Mouse (Mus musculus) liver, embryonic 13.5 days (tissue): Measurements from ENCODE around the gene Hipk2. TPM values are rescaled to one million over a fixed set of nuclear protein-coding genes. Genes with fewer than 3 reads are reported as not detected.
A peak's percentile ranks its signal among the peaks of the same experiment; 100 is the strongest.

Experiments used
- ATAC-seq: fragments of 200-750 bp; cut with Nextera tagmentation; 2 replicates; pipeline ENCODE4 v1.8.0; 2017; ENCODE audit warnings: low read depth, mild to moderate bottlenecking, moderate number of reproducible peaks, moderate library complexity
- DNase-seq: peaks from one replicate; pipeline ENCODE4 v3.0.0; 2022
- H3K27ac ChIP-seq: fragments of 300-500 bp; sonication (generic); 2 replicates; pipeline ENCODE4 v1.5.1; 2015; ENCODE audit warnings: moderate library complexity, mild to moderate bottlenecking, inconsistent platforms
- H3K27me3 ChIP-seq: fragments of 300-500 bp; sonication (generic); 2 replicates; pipeline ENCODE4 v1.6.1; 2015; ENCODE audit warnings: mild to moderate bottlenecking, inconsistent platforms
- H3K36me3 ChIP-seq: fragments of 300-500 bp; sonication (generic); 2 replicates; pipeline ENCODE4 v1.6.1; 2015; ENCODE audit warnings: mild to moderate bottlenecking, inconsistent platforms
- H3K4me1 ChIP-seq: fragments of 300-500 bp; sonication (generic); replicated peaks from 2 replicates; pipeline ENCODE4 v1.6.1; 2015; ENCODE audit warnings: inconsistent platforms
- H3K4me2 ChIP-seq: fragments of 300-500 bp; sonication (generic); 2 replicates; pipeline ENCODE4 v1.6.1; 2015; ENCODE audit warnings: inconsistent platforms, mild to moderate bottlenecking, moderate library complexity
- H3K4me3 ChIP-seq: fragments of 300-500 bp; sonication (generic); replicated peaks from 2 replicates; pipeline ENCODE4 v1.5.1; 2015; ENCODE audit warnings: mild to moderate bottlenecking, inconsistent platforms
- H3K9ac ChIP-seq: fragments of 300-500 bp; sonication (generic); 2 replicates; pipeline ENCODE4 v1.6.1; 2015; ENCODE audit warnings: mild to moderate bottlenecking, inconsistent platforms
- H3K9me3 ChIP-seq: fragments of 300-500 bp; sonication (generic); replicated peaks from 2 replicates; pipeline ENCODE4 v1.6.1; 2016; ENCODE audit warnings: inconsistent platforms
- WGBS: fragments of 180-500 bp; shearing (Covaris S2); methylation state at CpG from one replicate; pipeline ENCODE4 v1.1.7; 2015; ENCODE audit not compliant: insufficient replicate concordance; 5-methylcytosine and 5-hydroxymethylcytosine counted together
- polyA plus RNA-seq: library from polyadenylated mRNA; unstranded; fragments of >200 nt; fragmentation: Nextera tagmentation; extraction: Ambion mirVana; gene quantifications from 2 replicates; pipeline ENCODE4 v1.2.1, GENCODE M21; 2015

Hipk2 gene
- polyA plus RNA-seq, 1 experiment from 2014 or later: 20.1 TPM

- WGBS: 57% methylated on average over 6 of the region's 6 CpGs
- no peaks in the 10 kb centered on the region for H3K27me3 ChIP-seq
- peaks cover 91% of the 10 kb centered on the region for H3K4me1 ChIP-seq
- DNase-seq (no peak), ATAC-seq (peak; percentile 74)
- H3K4me3 ChIP-seq: no peak overlapping the region
- peak overlapping the region; percentile 7 for H3K9ac ChIP-seq
- H3K27ac ChIP-seq: peak overlapping the region; percentile 35
- H3K36me3 ChIP-seq: peaks cover 10% of the 10 kb centered on the region; the same call in 1 of the 2 replicates
- no peaks in the 10 kb centered on the region for H3K9me3 ChIP-seq
- H3K4me2 ChIP-seq: peak overlapping the region; percentile 11; the same call in 1 of the 2 replicates
These were observed 29.4 kb downstream of the Hipk2 start for GRCm38 (mm10) chr6:38846330-38847195.

DNA sequence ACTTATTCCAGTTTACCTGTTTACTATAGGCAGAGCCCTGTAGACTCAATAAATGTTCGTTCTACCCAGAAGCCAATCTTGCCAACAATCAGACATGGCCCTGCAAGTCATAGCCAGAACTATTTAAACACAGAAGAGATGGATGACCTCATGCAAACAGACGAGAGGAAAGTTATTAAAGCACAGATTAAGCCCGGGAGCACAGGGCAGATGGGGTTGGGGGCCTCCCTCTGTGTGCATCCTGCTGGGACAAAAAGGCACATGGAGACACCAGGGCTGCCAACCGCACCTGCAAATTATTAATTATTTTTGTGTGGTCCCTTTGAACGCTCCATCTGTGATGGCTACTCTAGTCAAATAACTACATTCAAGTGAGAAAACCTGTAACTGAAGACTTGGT is 30.1 kb downstream of the Hipk2 start:
- 83% methylated on average over 5 of the region's 5 CpGs for WGBS
- H3K4me1 ChIP-seq: peaks cover 92% of the 10 kb centered on the region

GRCm38 (mm10) chr6:38845117-38845516 is 30.8 kb downstream of the Hipk2 start:
- 78% methylated on average over 1 of the region's 1 CpGs for WGBS
- Histone ChIP-seq H3K4me3 (no peak overlapping the region), H3K27ac (no peak overlapping the region), H3K36me3 (peaks cover 21% of the 10 kb centered on the region), H3K9me3 (no peaks in the 10 kb centered on the region), H3K4me2 (no peak overlapping the region), H3K4me1 (peaks cover 92% of the 10 kb centered on the region), H3K27me3 (no peaks in the 10 kb centered on the region), H3K9ac (no peak overlapping the region)
- DNase-seq (no peak), ATAC-seq (no peak)

More for the DNA sequence above, 30.1 kb downstream of the Hipk2 start:
- Histone ChIP-seq H3K4me3 (no peak overlapping the region), H3K27me3 (no peaks in the 10 kb centered on the region), H3K9me3 (no peaks in the 10 kb centered on the region), H3K4me2 (no peak overlapping the region), H3K36me3 (peaks cover 15% of the 10 kb centered on the region), H3K27ac (peak overlapping the region; percentile 35; the same call in 1 of the 2 replicates), H3K9ac (no peak overlapping the region)
- DNase-seq: no peak
- ATAC-seq: no peak

- H3K4me3 ChIP-seq: no peak overlapping the region
- peak overlapping the region; percentile 45 for H3K27ac ChIP-seq
- H3K4me2 ChIP-seq: no peak overlapping the region
- no peaks in the 10 kb centered on the region for H3K9me3 ChIP-seq
- no peaks in the 10 kb centered on the region for H3K27me3 ChIP-seq
- peaks cover 55% of the 10 kb centered on the region for H3K36me3 ChIP-seq
- no peak for DNase-seq
- ATAC-seq: no peak
- WGBS: 75% methylated on average over 3 of the region's 3 CpGs
- no peak overlapping the region for H3K9ac ChIP-seq
- peaks cover 90% of the 10 kb centered on the region for H3K4me1 ChIP-seq
These were observed 34.4 kb downstream of the Hipk2 start for GRCm38 (mm10) chr6:38841551-38841950.

DNA sequence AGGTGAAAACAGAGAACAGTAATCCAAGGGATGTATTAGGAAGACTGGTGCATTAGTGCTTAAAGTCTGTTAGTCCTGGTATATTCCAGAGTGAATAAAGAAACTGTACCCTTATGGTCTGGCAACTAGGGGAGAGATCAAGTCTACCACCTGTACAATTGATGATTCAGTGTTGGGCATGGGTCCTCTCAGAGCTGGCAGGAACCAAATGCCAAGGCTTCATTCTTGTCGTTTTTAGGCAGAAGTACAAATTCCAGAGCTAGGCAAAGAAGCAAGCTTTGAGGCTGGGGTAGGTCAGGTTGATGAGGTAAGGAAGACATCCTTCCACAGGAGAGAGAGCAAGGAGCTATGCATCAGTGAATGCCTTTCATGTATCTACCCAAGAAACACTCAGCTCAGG is 35.2 kb downstream of the Hipk2 start:
- no peak overlapping the region for H3K4me3 ChIP-seq
- H3K4me1 ChIP-seq: peaks cover 90% of the 10 kb centered on the region
- no peaks in the 10 kb centered on the region for H3K27me3 ChIP-seq
- ATAC-seq (no peak), DNase-seq (no peak)
- H3K36me3 ChIP-seq: peaks cover 55% of the 10 kb centered on the region
- no peaks in the 10 kb centered on the region for H3K9me3 ChIP-seq
- H3K4me2 ChIP-seq: no peak overlapping the region
- 77% methylated on average over 1 of the region's 1 CpGs for WGBS
- peak overlapping the region; percentile 45; the same call in 1 of the 2 replicates for H3K27ac ChIP-seq
- H3K9ac ChIP-seq: no peak overlapping the region

- Histone ChIP-seq H3K9me3 (no peaks in the 10 kb centered on the region), H3K9ac (no peak overlapping the region), H3K27ac (no peak overlapping the region), H3K4me2 (no peak overlapping the region), H3K4me3 (no peak overlapping the region), H3K36me3 (peaks cover 55% of the 10 kb centered on the region), H3K27me3 (no peaks in the 10 kb centered on the region), H3K4me1 (peaks cover 90% of the 10 kb centered on the region)
- WGBS: 100% methylated on average over 2 of the region's 2 CpGs
- DNase-seq (no peak), ATAC-seq (no peak)
These were observed 35.6 kb downstream of the Hipk2 start for GRCm38 (mm10) chr6:38840380-38840779.

GRCm38 (mm10) chr6:38839891-38840290 is 36.1 kb downstream of the Hipk2 start:
- no peak for ATAC-seq
- H3K9me3 ChIP-seq: no peaks in the 10 kb centered on the region
- no peak overlapping the region for H3K4me2 ChIP-seq
- H3K4me3 ChIP-seq: no peak overlapping the region
- H3K4me1 ChIP-seq: peaks cover 90% of the 10 kb centered on the region
- H3K36me3 ChIP-seq: peaks cover 55% of the 10 kb centered on the region
- no peak overlapping the region for H3K9ac ChIP-seq
- no peak for DNase-seq
- H3K27me3 ChIP-seq: no peaks in the 10 kb centered on the region
- H3K27ac ChIP-seq: no peak overlapping the region
- 78% methylated on average over 4 of the region's 4 CpGs for WGBS

GRCm38 (mm10) chr6:38838061-38838460 is 37.9 kb downstream of the Hipk2 start:
- no peak for DNase-seq
- no peak for ATAC-seq
- Histone ChIP-seq H3K9ac (no peak overlapping the region), H3K4me3 (no peak overlapping the region), H3K36me3 (peaks cover 58% of the 10 kb centered on the region), H3K27me3 (no peaks in the 10 kb centered on the region), H3K4me2 (no peak overlapping the region), H3K27ac (peak overlapping the region; percentile 60), H3K9me3 (no peaks in the 10 kb centered on the region), H3K4me1 (peaks cover 96% of the 10 kb centered on the region)
- WGBS: 81% methylated on average over 4 of the region's 4 CpGs

GRCm38 (mm10) chr6:38835217-38835616 is 40.7 kb downstream of the Hipk2 start:
- Histone ChIP-seq H3K27ac (peak overlapping the region; percentile 90), H3K9ac (peak overlapping the region; percentile 61), H3K4me2 (peak overlapping the region; percentile 57), H3K36me3 (peaks cover 57% of the 10 kb centered on the region), H3K9me3 (no peaks in the 10 kb centered on the region), H3K4me3 (0 out of 2 replicates have a peak overlapping the region, but pooled peaks have one; percentile 14), H3K27me3 (no peaks in the 10 kb centered on the region), H3K4me1 (peaks cover 95% of the 10 kb centered on the region)
- DNase-seq (peak; percentile 70), ATAC-seq (peak; percentile 92)
- WGBS: 14% methylated on average over 1 of the region's 1 CpGs

GRCm38 (mm10) chr6:38834727-38835126 is 41.2 kb downstream of the Hipk2 start:
- ATAC-seq (peak; percentile 57), DNase-seq (no peak)
- Histone ChIP-seq H3K4me1 (peaks cover 96% of the 10 kb centered on the region), H3K4me3 (no peak overlapping the region), H3K36me3 (peaks cover 54% of the 10 kb centered on the region), H3K4me2 (peak overlapping the region; percentile 57), H3K9ac (peak overlapping the region; percentile 61), H3K27me3 (no peaks in the 10 kb centered on the region), H3K9me3 (no peaks in the 10 kb centered on the region), H3K27ac (peak overlapping the region; percentile 90)
- WGBS: 31% methylated on average over 2 of the region's 2 CpGs

DNA sequence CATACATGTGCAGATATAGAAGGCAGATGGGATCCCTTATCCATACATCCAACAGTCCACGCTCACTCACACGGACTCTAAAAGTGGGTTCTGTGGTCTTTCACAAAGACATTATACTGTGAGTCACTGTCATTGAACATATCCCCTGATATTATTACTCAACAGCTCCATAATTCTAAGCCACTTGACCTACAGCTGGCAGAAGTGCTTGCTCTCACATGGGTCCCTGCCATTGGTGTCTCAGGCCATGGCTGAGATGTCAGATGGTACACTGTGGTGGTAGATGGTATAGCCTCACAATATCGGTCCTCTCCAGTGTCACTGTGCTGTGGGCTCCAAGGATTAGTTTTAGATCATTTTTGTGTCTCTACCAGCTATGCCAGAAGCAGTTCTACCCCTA is 42.2 kb downstream of the Hipk2 start:
- no peaks in the 10 kb centered on the region for H3K9me3 ChIP-seq
- H3K36me3 ChIP-seq: peaks cover 44% of the 10 kb centered on the region
- no peak overlapping the region for H3K4me3 ChIP-seq
- H3K4me2 ChIP-seq: 0 out of 2 replicates have a peak overlapping the region, but pooled peaks have one; percentile 11
- H3K27ac ChIP-seq: peak overlapping the region; percentile 78
- no peak for DNase-seq
- H3K9ac ChIP-seq: peak overlapping the region; percentile 28
- no peaks in the 10 kb centered on the region for H3K27me3 ChIP-seq
- ATAC-seq: no peak
- peaks cover 96% of the 10 kb centered on the region for H3K4me1 ChIP-seq
- 81% methylated on average over 3 of the region's 3 CpGs for WGBS
